Mouse (Mus musculus) embryo, embryonic 11 days (tissue): ENCODE measurements around the gene Ell2.
A peak's percentile ranks its signal among the peaks of the same experiment; 100 is the strongest.

Source experiments
- DNase-seq: peaks from one replicate; pipeline ENCODE4 v3.0.0-alpha.2; 2015

Ell2 gene

GRCm38 (mm10) chr13:75771404-75771803 is 64.8 kb downstream of the Ell2 start:
- DNase-seq, result no peak

- no peak for DNase-seq
Measured at GRCm38 (mm10) chr13:75771984-75772730, 65.6 kb downstream of the Ell2 start.

GRCm38 (mm10) chr13:75775961-75776360 is 69.4 kb downstream of the Ell2 start:
- DNase-seq, result no peak

- DNase-seq, result no peak
Measured at GRCm38 (mm10) chr13:75776692-75777091, 70.1 kb downstream of the Ell2 start.

GRCm38 (mm10) chr13:75778156-75778555 is 71.6 kb downstream of the Ell2 start:
- no peak for DNase-seq

- no peak for DNase-seq
Measured at GRCm38 (mm10) chr13:75779169-75779568, 72.6 kb downstream of the Ell2 start.

GRCm38 (mm10) chr13:75780096-75780495 is 73.5 kb downstream of the Ell2 start:
- DNase-seq, result no peak

- DNase-seq, result no peak
Measured at GRCm38 (mm10) chr13:75785726-75786125, 79.2 kb downstream of the Ell2 start.

- no peak for DNase-seq
Measured at GRCm38 (mm10) chr13:75786264-75786663, 79.7 kb downstream of the Ell2 start.

GRCm38 (mm10) chr13:75787364-75787763 is 80.8 kb downstream of the Ell2 start:
- DNase-seq, result no peak

GRCm38 (mm10) chr13:75788178-75788577 is 81.6 kb downstream of the Ell2 start:
- DNase-seq, result no peak

- DNase-seq, result no peak
Measured at GRCm38 (mm10) chr13:75789061-75789834, 82.7 kb downstream of the Ell2 start.

GRCm38 (mm10) chr13:75790550-75791205 is 84.1 kb downstream of the Ell2 start:
- no peak for DNase-seq

GRCm38 (mm10) chr13:75793863-75794629 is 87.5 kb downstream of the Ell2 start:
- DNase-seq, result no peak

- peak; percentile 83 for DNase-seq
Measured at GRCm38 (mm10) chr13:75797369-75798141, 91.0 kb downstream of the Ell2 start.

GRCm38 (mm10) chr13:75798413-75799302 is 92.1 kb downstream of the Ell2 start:
- no peak for DNase-seq

GRCm38 (mm10) chr13:75799421-75799820 is 92.9 kb downstream of the Ell2 start:
- no peak for DNase-seq

GRCm38 (mm10) chr13:75807969-75808368 is 101.4 kb downstream of the Ell2 start:
- no peak for DNase-seq

- DNase-seq, result no peak
Measured at GRCm38 (mm10) chr13:75809957-75810356, 103.4 kb downstream of the Ell2 start.

GRCm38 (mm10) chr13:75817183-75817582 is 110.6 kb downstream of the Ell2 start:
- DNase-seq, result no peak

- DNase-seq, result no peak
Measured at GRCm38 (mm10) chr13:75818486-75818885, 111.9 kb downstream of the Ell2 start.
